Mouse (Mus musculus) hindbrain, embryonic 15.5 days (tissue): ENCODE measurements around the gene Foxi1. TPM values are rescaled to one million over a fixed set of nuclear protein-coding genes. Genes with fewer than 3 reads are reported as not detected.
"Not testable (repeated sequence)": the region's sequence is repeated elsewhere in the genome, so short reads cannot be mapped to it uniquely, and the experiment has no call there.

Experiments
- ATAC-seq: fragments of 200-750 bp; cut with Nextera tagmentation; 2 replicates; pipeline ENCODE4 v1.8.0; 2017; ENCODE audit warnings: low read depth, moderate number of reproducible peaks, moderate TSS enrichment; ENCODE audit not compliant: low FRiP score
- H3K27ac ChIP-seq: fragments of 300-500 bp; sonication (generic); replicated peaks from 2 replicates; pipeline ENCODE4 v1.5.1; 2015; ENCODE audit warnings: mild to moderate bottlenecking, inconsistent platforms
- H3K27me3 ChIP-seq: fragments of 300-500 bp; sonication (generic); 2 replicates; pipeline ENCODE4 v1.6.1; 2015; ENCODE audit warnings: control low read depth, inconsistent platforms
- H3K36me3 ChIP-seq: fragments of 300-500 bp; sonication (generic); 2 replicates; pipeline ENCODE4 v1.6.1; 2015; ENCODE audit warnings: control low read depth, inconsistent platforms
- H3K4me1 ChIP-seq: fragments of 300-500 bp; sonication (generic); replicated peaks from 2 replicates; pipeline ENCODE4 v1.6.1; 2015; ENCODE audit warnings: control low read depth, inconsistent platforms
- H3K4me2 ChIP-seq: fragments of 300-500 bp; sonication (generic); 2 replicates; pipeline ENCODE4 v1.6.1; 2015; ENCODE audit warnings: moderate library complexity, mild to moderate bottlenecking, inconsistent platforms
- H3K4me3 ChIP-seq: fragments of 300-500 bp; sonication (generic); 2 replicates; pipeline ENCODE4 v1.5.1; 2015; ENCODE audit warnings: mild to moderate bottlenecking, inconsistent platforms
- H3K9ac ChIP-seq: fragments of 300-500 bp; sonication (generic); 2 replicates; pipeline ENCODE4 v1.6.1; 2015; ENCODE audit warnings: inconsistent platforms
- H3K9me3 ChIP-seq: fragments of 300-500 bp; sonication (generic); 2 replicates; pipeline ENCODE4 v1.6.1; 2016; ENCODE audit warnings: control low read depth, inconsistent platforms
- WGBS: fragments of 180-500 bp; shearing (Covaris S2); methylation state at CpG from one replicate; pipeline ENCODE4 v1.1.7; 2015; 5-methylcytosine and 5-hydroxymethylcytosine counted together
- polyA plus RNA-seq: library from polyadenylated mRNA; unstranded; fragments of >200 nt; fragmentation: Nextera tagmentation; extraction: Ambion mirVana; gene quantifications from 2 replicates; pipeline ENCODE4 v1.2.1, GENCODE M21; 2015

Foxi1 gene
- polyA plus RNA-seq: not detected in 2 replicates

DNA sequence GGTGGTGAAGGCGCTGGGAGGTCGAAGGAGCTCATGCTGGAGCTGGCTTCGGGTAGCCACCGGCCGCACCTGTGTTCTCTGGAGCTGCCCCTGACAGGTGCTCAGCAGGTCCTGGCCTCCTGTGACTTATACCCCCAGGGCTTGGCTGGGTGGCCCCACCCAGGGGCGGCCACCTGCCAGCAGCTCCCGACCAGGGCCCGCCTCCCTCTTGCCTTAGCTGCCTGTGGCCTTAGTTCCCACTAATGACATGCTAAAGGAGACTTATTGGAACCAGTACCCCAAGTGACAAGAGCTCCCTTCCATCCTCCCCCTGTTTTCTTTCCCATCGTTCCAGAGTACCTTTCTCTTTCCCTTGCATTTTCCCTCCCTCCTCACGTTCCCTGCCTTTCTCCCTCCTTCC is at the start of gene Foxi1:
TSS of gene Foxi1 (minus strand) at position 101 of the 400 bp plus-strand sequence.
- ATAC-seq: no peak
- 83% methylated on average over 9 of the region's 10 CpGs for WGBS

GRCm38 (mm10) chr11:34242979-34243378 is 35.1 kb upstream of the Foxi1 start:
- no peak overlapping the region for H3K4me3 ChIP-seq
- H3K4me1 ChIP-seq: no peaks in the 10 kb centered on the region
- H3K9me3 ChIP-seq: no peaks in the 10 kb centered on the region
- no peak overlapping the region for H3K9ac ChIP-seq
- no peak for ATAC-seq
- H3K36me3 ChIP-seq: no peaks in the 10 kb centered on the region
- no peak overlapping the region for H3K27ac ChIP-seq
- 57% methylated on average over 6 of the region's 6 CpGs for WGBS
- no peaks in the 10 kb centered on the region for H3K27me3 ChIP-seq
- no peak overlapping the region for H3K4me2 ChIP-seq

More for the DNA sequence above, at the start of gene Foxi1:
- Histone ChIP-seq H3K4me1 (no peaks in the 10 kb centered on the region), H3K27ac (no peak within 1 kb of the TSS), H3K27me3 (no peaks in the 10 kb centered on the region), H3K4me2 (no peak within 1 kb of the TSS), H3K9ac (no peak within 1 kb of the TSS), H3K36me3 (no peaks in the 10 kb centered on the region), H3K4me3 (no peak within 1 kb of the TSS), H3K9me3 (no peaks in the 10 kb centered on the region)

GRCm38 (mm10) chr11:34240252-34240651 is 32.4 kb upstream of the Foxi1 start:
- no peak for ATAC-seq
- 100% methylated on average over 1 of the region's 1 CpGs for WGBS
- H3K36me3 ChIP-seq: no peaks in the 10 kb centered on the region
- no peaks in the 10 kb centered on the region for H3K27me3 ChIP-seq
- no peak overlapping the region for H3K4me2 ChIP-seq
- H3K27ac ChIP-seq: no peak overlapping the region
- no peaks in the 10 kb centered on the region for H3K9me3 ChIP-seq
- H3K4me1 ChIP-seq: no peaks in the 10 kb centered on the region
- H3K9ac ChIP-seq: no peak overlapping the region
- no peak overlapping the region for H3K4me3 ChIP-seq

DNA sequence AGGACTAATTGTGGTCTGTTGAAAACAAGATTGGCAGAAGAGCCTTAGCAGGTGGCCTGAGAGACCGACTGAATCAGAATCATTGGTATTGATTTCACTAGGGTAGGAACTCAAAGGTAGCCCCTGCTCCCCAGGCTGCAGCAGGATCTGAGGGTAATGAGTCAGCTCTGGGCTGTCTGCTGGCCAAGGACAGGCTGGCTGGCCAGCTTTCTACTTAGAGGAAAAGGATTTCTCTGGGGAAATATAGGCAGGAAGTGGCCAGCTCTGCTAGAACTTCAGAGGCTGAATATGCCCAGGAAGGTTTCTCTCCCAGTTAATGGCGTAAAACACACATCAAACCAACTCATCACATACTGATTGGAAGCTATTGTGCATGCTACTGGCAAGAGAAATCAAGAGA is 31.8 kb upstream of the Foxi1 start:
- Histone ChIP-seq H3K4me2 (no peak overlapping the region), H3K4me3 (no peak overlapping the region), H3K27ac (no peak overlapping the region), H3K36me3 (no peaks in the 10 kb centered on the region), H3K4me1 (no peaks in the 10 kb centered on the region), H3K9me3 (no peaks in the 10 kb centered on the region), H3K27me3 (no peaks in the 10 kb centered on the region), H3K9ac (no peak overlapping the region)
- WGBS: 85% methylated on average over 2 of the region's 2 CpGs
- ATAC-seq: no peak

DNA sequence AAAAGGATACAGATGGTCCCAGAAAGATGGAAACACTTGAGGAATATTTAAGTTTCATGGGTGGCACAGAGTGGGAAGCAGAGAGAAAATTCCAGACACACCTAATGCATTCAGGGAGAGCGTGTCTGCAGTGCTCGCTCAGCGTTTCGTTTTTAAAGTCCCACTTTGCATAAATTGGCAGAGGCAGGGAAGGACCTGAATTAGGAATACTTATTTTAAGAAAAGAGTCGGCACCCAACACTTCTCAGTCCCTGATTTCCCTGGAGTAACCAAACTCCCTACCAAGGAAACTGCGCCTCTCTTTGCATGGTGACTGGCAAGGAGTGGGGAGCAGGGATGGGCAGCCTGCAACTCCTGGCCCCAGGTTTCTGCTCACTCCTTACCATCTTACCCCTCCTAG is 29.0 kb upstream of the Foxi1 start:
- Histone ChIP-seq H3K9ac (no peak overlapping the region), H3K9me3 (no peaks in the 10 kb centered on the region), H3K4me2 (no peak overlapping the region), H3K4me1 (no peaks in the 10 kb centered on the region), H3K4me3 (no peak overlapping the region), H3K27me3 (no peaks in the 10 kb centered on the region), H3K27ac (no peak overlapping the region), H3K36me3 (no peaks in the 10 kb centered on the region)
- WGBS: 86% methylated on average over 6 of the region's 6 CpGs
- no peak for ATAC-seq

GRCm38 (mm10) chr11:34236091-34236759 is 28.3 kb upstream of the Foxi1 start:
- H3K4me2 ChIP-seq: no peak overlapping the region
- H3K4me3 ChIP-seq: no peak overlapping the region
- no peak for ATAC-seq
- H3K4me1 ChIP-seq: no peaks in the 10 kb centered on the region
- H3K27me3 ChIP-seq: no peaks in the 10 kb centered on the region
- no peak overlapping the region for H3K27ac ChIP-seq
- no peak overlapping the region for H3K9ac ChIP-seq
- H3K36me3 ChIP-seq: no peaks in the 10 kb centered on the region
- 39% methylated on average over 5 of the region's 5 CpGs for WGBS
- no peaks in the 10 kb centered on the region for H3K9me3 ChIP-seq

DNA sequence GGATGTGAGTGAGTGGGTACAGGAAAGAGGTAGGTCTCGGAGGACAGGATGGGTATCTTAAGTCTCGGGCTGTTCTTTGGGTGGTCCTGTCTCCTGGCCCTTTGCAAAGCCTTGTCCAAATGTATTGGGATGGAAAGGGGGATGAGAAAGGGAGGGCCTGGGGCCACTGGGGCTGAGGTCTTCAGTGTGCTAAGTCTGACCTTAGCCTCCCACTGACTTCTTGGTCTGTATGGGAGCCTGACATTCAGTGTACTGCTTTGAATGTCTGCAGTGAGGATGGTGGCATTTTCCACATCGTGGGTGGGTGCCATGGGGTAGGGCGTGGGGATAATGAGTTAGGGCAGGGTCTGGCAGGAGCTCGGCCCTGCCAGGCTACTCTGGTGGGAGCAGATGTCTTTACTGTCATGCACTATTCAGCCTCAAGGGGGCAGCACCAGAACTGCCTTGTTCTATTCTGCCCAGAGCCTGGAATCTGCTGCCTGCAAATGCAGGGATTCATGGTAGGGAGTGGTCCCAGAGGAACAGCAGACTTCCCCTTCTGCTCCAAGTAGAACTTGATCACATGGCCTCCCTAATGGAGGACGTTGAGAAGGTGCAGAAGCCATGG is 21.0 kb upstream of the Foxi1 start:
- Histone ChIP-seq H3K9ac (no peak overlapping the region), H3K36me3 (no peaks in the 10 kb centered on the region), H3K27ac (no peak overlapping the region), H3K4me3 (no peak overlapping the region), H3K4me2 (no peak overlapping the region), H3K9me3 (no peaks in the 10 kb centered on the region), H3K27me3 (no peaks in the 10 kb centered on the region), H3K4me1 (no peaks in the 10 kb centered on the region)
- peak; percentile 48 for ATAC-seq
- 42% methylated on average over 6 of the region's 6 CpGs for WGBS

DNA sequence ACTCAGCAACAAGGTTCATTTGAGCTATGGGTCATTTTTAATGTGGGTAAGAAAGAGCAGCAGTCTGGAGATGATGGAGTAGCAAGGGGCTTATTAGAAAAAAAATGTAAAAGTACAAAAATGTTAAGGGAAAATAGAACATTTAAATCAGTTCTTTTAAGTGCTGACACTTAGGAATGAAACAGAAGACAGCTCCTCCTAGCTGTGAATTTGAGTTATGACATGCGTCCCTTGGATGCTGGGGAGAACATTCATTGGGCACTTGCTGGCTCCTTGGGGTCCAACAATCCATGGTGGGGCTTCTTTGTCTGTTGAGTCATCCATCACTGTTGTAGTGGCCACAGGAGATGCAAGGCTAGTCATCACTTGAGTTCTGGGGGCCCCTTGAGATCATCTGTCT is 19.3 kb upstream of the Foxi1 start:
- H3K9me3 ChIP-seq: no peaks in the 10 kb centered on the region
- no peak overlapping the region for H3K27ac ChIP-seq
- no peak overlapping the region for H3K4me3 ChIP-seq
- H3K4me2 ChIP-seq: no peak overlapping the region
- H3K9ac ChIP-seq: no peak overlapping the region
- no peaks in the 10 kb centered on the region for H3K36me3 ChIP-seq
- ATAC-seq: no peak
- no peaks in the 10 kb centered on the region for H3K27me3 ChIP-seq
- 43% methylated on average over 1 of the region's 1 CpGs for WGBS
- no peaks in the 10 kb centered on the region for H3K4me1 ChIP-seq

DNA sequence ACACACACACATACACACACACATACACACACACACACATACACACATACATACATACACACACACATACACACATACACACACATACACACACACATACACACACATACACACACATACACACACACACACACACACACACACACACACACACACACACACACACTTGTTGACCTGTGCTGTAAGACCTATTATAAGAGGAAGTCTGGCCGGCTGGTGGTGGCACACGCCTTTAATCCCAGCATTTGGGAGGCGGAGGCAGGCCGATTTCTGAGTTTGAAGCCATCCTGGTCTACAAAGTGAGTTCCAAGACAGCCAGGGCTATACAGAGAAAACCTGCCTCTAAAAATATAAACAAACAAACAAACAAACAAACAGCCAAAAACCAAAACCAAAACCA is 12.7 kb upstream of the Foxi1 start:
- H3K36me3 ChIP-seq, ATAC-seq, H3K9me3 ChIP-seq, H3K27ac ChIP-seq, H3K4me2 ChIP-seq, H3K4me3 ChIP-seq, H3K4me1 ChIP-seq, H3K9ac ChIP-seq, H3K27me3 ChIP-seq: not testable (repeated sequence)
- WGBS: 94% methylated on average over 4 of the region's 4 CpGs

DNA sequence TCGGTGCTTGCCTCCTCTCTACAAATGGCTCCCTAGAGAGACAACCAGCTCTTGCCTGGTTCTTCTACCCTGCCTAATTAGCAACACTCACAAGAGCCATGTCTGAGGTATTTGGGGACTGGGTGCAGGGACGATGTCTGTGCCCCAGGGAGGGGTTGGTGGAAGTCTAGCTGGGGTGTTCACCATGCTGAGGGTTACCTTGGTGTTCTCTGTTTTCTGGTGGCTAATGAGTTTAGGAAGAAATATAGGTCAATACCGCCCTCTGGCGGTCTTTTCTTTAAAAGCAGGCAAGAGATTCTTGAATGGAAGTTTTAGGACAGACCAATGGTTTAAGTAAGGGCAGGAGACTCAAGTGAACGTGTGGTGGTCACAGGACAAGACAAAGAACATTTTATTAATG is 5.0 kb upstream of the Foxi1 start:
- ATAC-seq: peak; percentile 68; the same call in 1 of the 2 replicates
- H3K27ac ChIP-seq: no peak overlapping the region
- WGBS: 14% methylated on average over 5 of the region's 5 CpGs
- H3K4me1 ChIP-seq: no peaks in the 10 kb centered on the region
- H3K36me3 ChIP-seq: no peaks in the 10 kb centered on the region
- no peak overlapping the region for H3K9ac ChIP-seq
- no peaks in the 10 kb centered on the region for H3K9me3 ChIP-seq
- H3K27me3 ChIP-seq: no peaks in the 10 kb centered on the region
- H3K4me3 ChIP-seq: no peak overlapping the region
- H3K4me2 ChIP-seq: no peak overlapping the region

DNA sequence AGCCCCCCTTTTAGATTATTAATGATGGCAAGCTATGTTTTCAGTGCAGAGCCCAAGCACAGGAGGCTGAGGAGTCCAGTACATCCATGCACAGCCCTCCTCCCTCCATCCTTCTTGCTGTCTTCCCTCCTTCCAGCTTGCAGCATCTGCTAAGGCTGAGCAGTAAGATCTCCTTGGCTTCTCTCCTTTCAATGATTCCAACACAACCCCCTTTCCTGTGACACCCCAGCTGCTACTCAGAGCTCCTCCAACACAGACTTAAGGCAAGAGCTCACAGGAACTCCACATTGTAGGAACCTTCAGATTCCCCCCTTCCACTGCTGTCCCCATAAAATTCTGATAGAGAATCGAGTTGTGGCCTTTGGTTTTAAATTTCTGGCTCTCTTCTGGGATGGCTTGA is 5.1 kb downstream of the Foxi1 start:
- H3K36me3 ChIP-seq: no peaks in the 10 kb centered on the region
- H3K9ac ChIP-seq: no peak overlapping the region
- H3K27ac ChIP-seq: no peak overlapping the region
- no peak overlapping the region for H3K4me3 ChIP-seq
- 64% methylated on average over 1 of the region's 1 CpGs for WGBS
- no peak overlapping the region for H3K4me2 ChIP-seq
- no peaks in the 10 kb centered on the region for H3K9me3 ChIP-seq
- H3K4me1 ChIP-seq: no peaks in the 10 kb centered on the region
- no peak for ATAC-seq
- no peaks in the 10 kb centered on the region for H3K27me3 ChIP-seq

- no peaks in the 10 kb centered on the region for H3K9me3 ChIP-seq
- no peaks in the 10 kb centered on the region for H3K36me3 ChIP-seq
- no peaks in the 10 kb centered on the region for H3K4me1 ChIP-seq
- H3K4me2 ChIP-seq: no peak overlapping the region
- 93% methylated on average over 3 of the region's 3 CpGs for WGBS
- H3K27me3 ChIP-seq: no peaks in the 10 kb centered on the region
- ATAC-seq: no peak
- H3K4me3 ChIP-seq: no peak overlapping the region
- no peak overlapping the region for H3K9ac ChIP-seq
- H3K27ac ChIP-seq: no peak overlapping the region
Measured at GRCm38 (mm10) chr11:34195142-34195541, 12.7 kb downstream of the Foxi1 start.
